In genomic region chr6:67035388-67036299, GRCm38 (mm10) we compare ENCODE assay signal across 8 mouse cellular contexts. TPM values are rescaled to one million over a fixed set of nuclear protein-coding genes. Genes with fewer than 3 reads are reported as not detected.
DNase-seq lines count a peak whose midpoint lies in the region; ATAC-seq and TF ChIP-seq lines count a peak whose summit lies in the region.

No protein-coding gene starts in this region.

- no peaks in the 10 kb centered on the region for H3K36me3 ChIP-seq in heart, embryonic 11.5 days (ENCODE audit: control insufficient read depth, insufficient read depth, low read length)
- no peaks in the 10 kb centered on the region for H3K36me3 ChIP-seq in stomach, embryonic 16.5 days (ENCODE audit: control insufficient read depth, insufficient read depth, low read length)

- TF ChIP-seq CTCF in brain, embryonic 14.5 days (IDR thresholded peaks at IDR 0.05; ENCODE audit: borderline replicate concordance, extremely low read depth, insufficient read depth, insufficient read length) = no peak

- no peak for ATAC-seq in CD4-positive, CD25-positive, alpha-beta regulatory T cell, adult 4 months
- peak; percentile 50; the same call in 1 of the 2 replicates for ATAC-seq in heart, embryonic 11.5 days (replicated peaks; ENCODE audit: insufficient number of reproducible peaks, low FRiP score, low TSS enrichment)
- ATAC-seq in megakaryocyte progenitor cell, adult 5-6 weeks (replicated peaks; ENCODE audit: poor library complexity) = peak; percentile 38
- ATAC-seq in stomach, embryonic 16.5 days (ENCODE audit: insufficient read depth, low FRiP score) = no peak

- H3K9ac ChIP-seq in heart, embryonic 11.5 days (ENCODE audit: low read depth, low read length) = peak overlapping the region; percentile 90
- peak overlapping the region; percentile 84 for H3K9ac ChIP-seq in stomach, embryonic 16.5 days (ENCODE audit: low read length)

- no peak for TF ChIP-seq POLR2A in brain, embryonic 14.5 days (IDR thresholded peaks at IDR 0.05; ENCODE audit: borderline replicate concordance, extremely low read depth, insufficient read depth, insufficient read length, poor library complexity, severe bottlenecking)

- peak overlapping the region; percentile 81 for H3K4me2 ChIP-seq in heart, embryonic 11.5 days
- peak overlapping the region; percentile 77 for H3K4me2 ChIP-seq in stomach, embryonic 16.5 days (ENCODE audit: low read depth, low read length)

- 21% methylated on average over 19 of the region's 19 CpGs for WGBS in heart, embryonic 11.5 days (ENCODE audit: insufficient replicate concordance)
- 15% methylated on average over 19 of the region's 19 CpGs for WGBS in stomach, embryonic 16.5 days

- peaks cover 6% of the 10 kb centered on the region for H3K4me1 ChIP-seq in heart, embryonic 11.5 days (ENCODE audit: control insufficient read depth, insufficient read depth, low read length)
- H3K4me1 ChIP-seq in stomach, embryonic 16.5 days (ENCODE audit: control insufficient read depth, insufficient read depth, low read length) = peaks cover 20% of the 10 kb centered on the region

- H3K4me3 ChIP-seq in heart, embryonic 11.5 days (ENCODE audit: low read depth, low read length) = peak overlapping the region; percentile 72
- H3K4me3 ChIP-seq in stomach, embryonic 16.5 days (replicated peaks; ENCODE audit: low read length) = peak overlapping the region; percentile 92

- H3K9me3 ChIP-seq in heart, embryonic 11.5 days (replicated peaks; ENCODE audit: control insufficient read depth, low read length) = no peaks in the 10 kb centered on the region
- H3K9me3 ChIP-seq in stomach, embryonic 16.5 days (replicated peaks; ENCODE audit: control insufficient read depth, low read length) = no peaks in the 10 kb centered on the region

- H3K27ac ChIP-seq in heart, embryonic 11.5 days (ENCODE audit: low read depth, low read length) = peak overlapping the region; percentile 94
- H3K27ac ChIP-seq in stomach, embryonic 16.5 days (ENCODE audit: low read length) = peak overlapping the region; percentile 93

- no peaks in the 10 kb centered on the region for H3K27me3 ChIP-seq in heart, embryonic 11.5 days (ENCODE audit: control insufficient read depth, insufficient read depth, low read length)
- H3K27me3 ChIP-seq in stomach, embryonic 16.5 days (ENCODE audit: control insufficient read depth, insufficient read depth, low read length) = no peaks in the 10 kb centered on the region

- peak; percentile 16 for DNase-seq in CD4-positive, CD25-positive, alpha-beta regulatory T cell, adult 2 months (ENCODE audit: low read depth, low spot score)
- peak; percentile 37 for DNase-seq in brain, embryonic 14.5 days (ENCODE audit: low read depth)
- peak; percentile 52 to 72 for DNase-seq in kidney, postnatal 25 days
- DNase-seq in urinary bladder, adult 2 months (ENCODE audit: low spot score) = no peak

RNA-seq across cellular contexts. Expression of gene Gadd45a, which starts 1.6 kb away (rescaled TPM):
- 1 to 10 TPM; 5.0 to 9.6 TPM for polyA plus RNA-seq in CD4-positive, CD25-positive, alpha-beta regulatory T cell, adult 4 months (2017; shearing (Covaris generic))
- 16.9 and 17.4 TPM in 2 replicates for polyA plus RNA-seq in brain, embryonic 14.5 days (2012; rRNA removed)
- 9.8 and 12.5 TPM in 2 replicates for polyA plus RNA-seq in heart, embryonic 11.5 days (2014; fragmentation: Nextera tagmentation; extraction: Ambion mirVana)
- 50.6 and 58.0 TPM in 2 replicates for total RNA-seq in megakaryocyte progenitor cell, adult 5-6 weeks (2015)
- 40.4 and 64.3 TPM in 2 replicates for total RNA-seq in megakaryocyte progenitor cell, adult 5-6 weeks (2017)
- polyA plus RNA-seq in stomach, embryonic 16.5 days (2015; fragmentation: Nextera tagmentation; extraction: Ambion mirVana) = 18.1 and 18.3 TPM in 2 replicates
- 53.5 and 69.7 TPM in 2 replicates for polyA plus RNA-seq in urinary bladder, adult 2 months (2012; rRNA removed)

Comparison
In these comparisons a context has a peak if more than half of its experiments do, and no peak if none do; other contexts are left out.
1. ATAC-seq: peak in heart, embryonic 11.5 days (single experiment) and megakaryocyte progenitor cell, adult 5-6 weeks (single experiment); none in CD4-positive, CD25-positive, alpha-beta regulatory T cell, adult 4 months (single experiment) and stomach, embryonic 16.5 days (single experiment).